ENCODE assay signal across 28 mouse cellular contexts in the genomic region with DNA sequence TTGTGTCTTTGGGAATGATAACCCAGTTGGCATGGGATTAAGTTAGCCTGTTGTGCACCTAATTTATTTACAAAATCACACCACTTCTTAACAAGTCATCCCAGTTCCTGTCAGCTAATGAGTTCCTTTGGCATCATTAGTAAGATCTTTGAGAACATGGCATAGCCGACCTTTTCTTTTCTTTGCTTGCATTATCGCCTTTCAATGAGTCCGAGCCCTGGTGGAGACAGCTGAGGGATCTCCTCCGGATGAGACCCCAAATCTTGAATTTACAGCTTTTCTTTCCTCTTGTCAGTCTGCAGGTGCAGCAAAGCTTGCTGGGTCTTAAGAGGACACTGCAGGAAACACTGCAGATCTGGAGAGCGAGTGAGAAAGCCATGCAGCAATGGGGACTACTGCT. TPM values are rescaled to one million over a fixed set of nuclear protein-coding genes. Genes with fewer than 3 reads are reported as not detected.
A peak's percentile ranks its signal among the peaks of the same experiment; 100 is the strongest.
DNase-seq lines count a peak whose midpoint lies in the region; ATAC-seq and TF ChIP-seq lines count a peak whose summit lies in the region.
"Had no signal": no experiment of that assay in that cellular context is flagged by ENCODE, and none has a peak within 500 bp of the region (broad histone marks: within the 10 kb centered on the region; RNA-seq: fewer than 3 reads in every experiment).

A gene (plus strand): TSS at position 301 of the 400 bp plus-strand sequence.

- H3K4me3 ChIP-seq in kidney, embryonic 15.5 days (replicated peaks): no peak within 1 kb of the TSS
- H3K4me3 ChIP-seq in kidney, postnatal 0 days (replicated peaks; ENCODE audit: low read depth, low read length): no peak within 1 kb of the TSS
- H3K4me3 ChIP-seq: embryonic facial prominence, embryonic 10.5 days; embryonic facial prominence, embryonic 12.5 days; forebrain, embryonic 13.5 days; forebrain, embryonic 15.5 days had no signal

- no peak for TF ChIP-seq CTCF in kidney, postnatal 0 days (IDR thresholded peaks at IDR 0.05; ENCODE audit: low read depth)

- DNase-seq in heart, adult 11 months: peak; percentile 55
- no peak for DNase-seq in heart, postnatal 36 days
- no peak for DNase-seq in kidney, postnatal 10 days
- DNase-seq in kidney, postnatal 0 days (ENCODE audit: low spot score): no peak
- DNase-seq in kidney, postnatal 25 days: no peak
- DNase-seq: adrenal gland, adult 8-10 months; adrenal gland, postnatal 14 days; adrenal gland, postnatal 36 days; B cell, adult 2 months; cerebellum, adult 11-12 months; cerebellum, adult 2 months; cerebellum, adult 9-10 months; cerebellum, postnatal 10 days; cerebellum, postnatal 25 days had no signal

- no peak within 1 kb of the TSS for H3K4me2 ChIP-seq in kidney, embryonic 15.5 days
- H3K4me2 ChIP-seq in kidney, postnatal 0 days (ENCODE audit: low read length): no peak within 1 kb of the TSS
- H3K4me2 ChIP-seq: embryonic facial prominence, embryonic 12.5 days; forebrain, embryonic 13.5 days; forebrain, embryonic 15.5 days had no signal

- H3K9ac ChIP-seq in kidney, embryonic 15.5 days: no peak within 1 kb of the TSS
- H3K9ac ChIP-seq in kidney, postnatal 0 days (ENCODE audit: low read depth, low read length): no peak within 1 kb of the TSS
- H3K9ac ChIP-seq: embryonic facial prominence, embryonic 12.5 days; forebrain, embryonic 13.5 days; forebrain, embryonic 15.5 days had no signal

- 82% methylated on average over 5 of the region's 5 CpGs for WGBS in kidney, embryonic 15.5 days
- WGBS in kidney, postnatal 0 days: 80% methylated on average over 5 of the region's 5 CpGs

- no peak for ATAC-seq in kidney, embryonic 15.5 days (replicated peaks; ENCODE audit: low FRiP score)
- no peak for ATAC-seq in kidney, postnatal 0 days (replicated peaks; ENCODE audit: low FRiP score, low read depth)
- ATAC-seq: activated CD4-positive, CD25-positive, alpha-beta regulatory T cell, adult 4 months; CD4-positive, CD25-positive, alpha-beta regulatory T cell, adult 4 months; forebrain, embryonic 13.5 days; forebrain, embryonic 15.5 days; Patski had no signal

- intact Hi-C loops in heart, postnatal 36 days (cut with DNase I): no loop called here

- H3K27me3 ChIP-seq in kidney, embryonic 15.5 days: no peaks in the 10 kb centered on the region
- no peaks in the 10 kb centered on the region for H3K27me3 ChIP-seq in kidney, postnatal 0 days (ENCODE audit: insufficient read depth, low read length)
- H3K27me3 ChIP-seq: embryonic facial prominence, embryonic 12.5 days; forebrain, embryonic 13.5 days; forebrain, embryonic 15.5 days; Patski had no signal

- no peaks in the 10 kb centered on the region for H3K9me3 ChIP-seq in kidney, embryonic 15.5 days (replicated peaks)
- no peaks in the 10 kb centered on the region for H3K9me3 ChIP-seq in kidney, postnatal 0 days (replicated peaks; ENCODE audit: low read length)
- H3K9me3 ChIP-seq: embryonic facial prominence, embryonic 10.5 days; embryonic facial prominence, embryonic 12.5 days; forebrain, embryonic 13.5 days; forebrain, embryonic 15.5 days; G1E had no signal

- H3K4me1 ChIP-seq in kidney, embryonic 15.5 days: 0 out of 2 replicates have a peak, but pooled peaks cover under 1% of the 10 kb centered on the region
- no peaks in the 10 kb centered on the region for H3K4me1 ChIP-seq in kidney, postnatal 0 days (replicated peaks; ENCODE audit: insufficient read depth, low read length)
- H3K4me1 ChIP-seq: embryonic facial prominence, embryonic 10.5 days; embryonic facial prominence, embryonic 12.5 days; forebrain, embryonic 13.5 days; forebrain, embryonic 15.5 days had no signal

- no peaks in the 10 kb centered on the region for H3K36me3 ChIP-seq in kidney, embryonic 15.5 days
- H3K36me3 ChIP-seq in kidney, postnatal 0 days (ENCODE audit: insufficient read depth, low read length): no peaks in the 10 kb centered on the region
- H3K36me3 ChIP-seq: embryonic facial prominence, embryonic 10.5 days; embryonic facial prominence, embryonic 12.5 days; forebrain, embryonic 15.5 days; G1E had no signal

- H3K27ac ChIP-seq in kidney, embryonic 15.5 days: peak within 1 kb of the TSS; percentile 67
- peak within 1 kb of the TSS; percentile 20 for H3K27ac ChIP-seq in kidney, postnatal 0 days
- H3K27ac ChIP-seq: embryonic facial prominence, embryonic 10.5 days; embryonic facial prominence, embryonic 12.5 days; forebrain, embryonic 13.5 days; forebrain, embryonic 15.5 days had no signal

RNA-seq across cellular contexts. Expression of the gene that starts here (rescaled TPM):
- not detected for total RNA-seq in heart, postnatal 36 days (2021)
- polyA plus RNA-seq in kidney, embryonic 15.5 days (2015; fragmentation: Nextera tagmentation; extraction: Ambion mirVana): not detected in 2 replicates
- polyA plus RNA-seq in kidney, postnatal 0 days (2015; fragmentation: Nextera tagmentation; extraction: Ambion mirVana): 4.4 and 6.1 TPM in 2 replicates
- total RNA-seq: adrenal gland, adult 18-20 months; adrenal gland, adult 8-10 months; adrenal gland, postnatal 14 days; adrenal gland, postnatal 36 days; CH12.LX; G1E had no signal
- polyA plus RNA-seq: activated CD4-positive, CD25-positive, alpha-beta regulatory T cell, adult 4 months; CD4-positive, CD25-positive, alpha-beta regulatory T cell, adult 4 months; cerebellum, adult 2 months; cortical plate, adult 2 months; embryonic facial prominence, embryonic 10.5 days; embryonic facial prominence, embryonic 12.5 days; embryonic facial prominence, embryonic 14.5 days; forebrain, embryonic 11.5 days; forebrain, embryonic 13.5 days; forebrain, embryonic 15.5 days; G1E had no signal
